Mouse (Mus musculus) MEL (cell line): Measurements from ENCODE around the gene Lrrc4b. TPM values are rescaled to one million over a fixed set of nuclear protein-coding genes. Genes with fewer than 3 reads are reported as not detected.

Source experiments
- DNase-seq: peaks from one replicate; pipeline ENCODE4 v3.0.0; 2011; ENCODE audit warnings: low read depth, low spot score
- H3K27ac ChIP-seq: 2 replicates; pipeline ENCODE4 v1.5.1; 2012; ENCODE audit warnings: low read depth, mild to moderate bottlenecking, control low read depth, low read length, moderate library complexity; ENCODE audit not compliant: control insufficient read depth
- H3K27me3 ChIP-seq, 2 experiments: fragments of 150-350 bp in 1 of 2; sonication (generic) in 1 of 2; 2 replicates each; pipeline ENCODE4 v1.6.1; 2012; ENCODE audit warnings: low read length in 2 of 2, mild to moderate bottlenecking in 2 of 2, improper control_type of control experiment in 1 of 2, moderate library complexity in 1 of 2; ENCODE audit not compliant: insufficient read depth in 2 of 2, control insufficient read depth in 1 of 2
- H3K36me3 ChIP-seq, 2 experiments: 2 replicates each; pipeline ENCODE4 v1.6.1; 2012 to 2014; ENCODE audit warnings: low read length in 2 of 2, improper control_type of control experiment in 1 of 2, inconsistent platforms in 1 of 2, mild to moderate bottlenecking in 1 of 2; ENCODE audit not compliant: insufficient read depth in 2 of 2, control insufficient read depth in 1 of 2
- H3K4me1 ChIP-seq, 2 experiments: fragments of 150-350 bp in 1 of 2; sonication (generic) in 1 of 2; 2 replicates each; pipeline ENCODE4 v1.6.1; 2012; ENCODE audit warnings: low read length in 2 of 2, improper control_type of control experiment in 1 of 2, mild to moderate bottlenecking in 1 of 2; ENCODE audit not compliant: insufficient read depth in 2 of 2, control insufficient read depth in 1 of 2
- H3K4me3 ChIP-seq, 2 experiments: fragments of 150-350 bp in 1 of 2; sonication (generic) in 1 of 2; 2 replicates each; pipeline ENCODE4 v1.5.1; 2012; ENCODE audit warnings: low read depth in 2 of 2, low read length in 2 of 2, mild to moderate bottlenecking in 2 of 2, moderate library complexity in 2 of 2, control low read depth in 1 of 2, improper control_type of control experiment in 1 of 2; ENCODE audit not compliant: control insufficient read depth in 1 of 2, insufficient read depth in 1 of 2
- H3K79me2 ChIP-seq: 2 replicates; pipeline ENCODE4 v1.6.1; 2012; ENCODE audit warnings: mild to moderate bottlenecking, low read length, moderate library complexity; ENCODE audit not compliant: control insufficient read depth, poor library complexity, insufficient read depth
- H3K9ac ChIP-seq: 2 replicates; pipeline ENCODE4 v1.6.1; 2012; ENCODE audit warnings: low read depth, mild to moderate bottlenecking, control low read depth, low read length, moderate library complexity; ENCODE audit not compliant: control insufficient read depth, poor library complexity, severe bottlenecking
- H3K9me3 ChIP-seq: fragments of 150-350 bp; sonication (generic); replicated peaks from 2 replicates; pipeline ENCODE4 v1.6.1; 2012; ENCODE audit warnings: mild to moderate bottlenecking, low read length, improper control_type of control experiment, moderate library complexity; ENCODE audit not compliant: insufficient read depth
- BHLHE40 ChIP-seq: IDR thresholded peaks from 2 replicates; pipeline ENCODE4 v1.6.1; 2012; ENCODE audit warnings: low read depth, mild to moderate bottlenecking, inconsistent platforms, low read length, improper control_type of control experiment, borderline replicate concordance
- CHD1 ChIP-seq: IDR thresholded peaks from 2 replicates; pipeline ENCODE4 v1.6.1; 2012; ENCODE audit warnings: low read depth, mild to moderate bottlenecking, inconsistent platforms, low read length, improper control_type of control experiment
- CHD2 ChIP-seq: IDR thresholded peaks from 2 replicates; pipeline ENCODE4 v1.6.1; 2011; ENCODE audit warnings: low read length, improper control_type of control experiment
- CTCF ChIP-seq, 3 experiments: IDR thresholded peaks in 2 of 3; conservative IDR thresholded peaks in 1 of 3; 2 replicates each; pipeline ENCODE4 v1.5.1; 2011 to 2012; ENCODE audit warnings: low read length in 3 of 3, low read depth in 2 of 3, mild to moderate bottlenecking in 2 of 3, improper control_type of control experiment in 1 of 3, inconsistent platforms in 1 of 3, mixed read lengths in 1 of 3, moderate library complexity in 1 of 3; ENCODE audit not compliant: control insufficient read depth in 1 of 3, insufficient read depth in 1 of 3, poor library complexity in 1 of 3, severe bottlenecking in 1 of 3
- E2F4 ChIP-seq: IDR thresholded peaks from 2 replicates; pipeline ENCODE4 v1.6.1; 2011; ENCODE audit warnings: low read depth, low read length, improper control_type of control experiment, borderline replicate concordance
- ELF1 ChIP-seq: IDR thresholded peaks from 2 replicates; pipeline ENCODE4 v1.6.1; 2014; ENCODE audit warnings: low read depth, mild to moderate bottlenecking, inconsistent platforms, low read length, improper control_type of control experiment, moderate library complexity
- EP300 ChIP-seq, 2 experiments: IDR thresholded peaks; 2 replicates each; pipeline ENCODE4 v1.6.1; 2011; ENCODE audit warnings: improper control_type of control experiment in 2 of 2, low read length in 2 of 2, low read depth in 1 of 2, mild to moderate bottlenecking in 1 of 2
- GABPA ChIP-seq: IDR thresholded peaks from 2 replicates; pipeline ENCODE4 v1.6.1; 2012; ENCODE audit warnings: low read depth, mild to moderate bottlenecking, inconsistent platforms, low read length, improper control_type of control experiment, moderate library complexity
- GATA1 ChIP-seq: IDR thresholded peaks from 2 replicates; pipeline ENCODE4 v1.6.1; 2011; ENCODE audit warnings: low read depth, low read length, improper control_type of control experiment
- HCFC1 ChIP-seq: IDR thresholded peaks from 2 replicates; pipeline ENCODE4 v1.6.1; 2012; ENCODE audit warnings: low read depth, mild to moderate bottlenecking, inconsistent platforms, low read length, improper control_type of control experiment, moderate library complexity
- JUND ChIP-seq: IDR thresholded peaks from 2 replicates; pipeline ENCODE4 v1.6.1; 2011; ENCODE audit warnings: low read depth, mild to moderate bottlenecking, improper control_type of control experiment, low read length
- KAT2A ChIP-seq: conservative IDR thresholded peaks from 2 replicates; pipeline ENCODE4 v1.6.1; 2012; ENCODE audit warnings: low read depth, low read length, improper control_type of control experiment, inconsistent platforms
- MAFK ChIP-seq: IDR thresholded peaks from 2 replicates; pipeline ENCODE4 v1.6.1; 2011; ENCODE audit warnings: low read depth, mild to moderate bottlenecking, low read length, improper control_type of control experiment, borderline replicate concordance
- MAX ChIP-seq: IDR thresholded peaks from 2 replicates; pipeline ENCODE4 v1.6.1; 2011; ENCODE audit warnings: low read length, improper control_type of control experiment
- MAZ ChIP-seq: IDR thresholded peaks from 2 replicates; pipeline ENCODE4 v1.6.1; 2012; ENCODE audit warnings: low read depth, mild to moderate bottlenecking, inconsistent platforms, low read length, improper control_type of control experiment
- MEF2A ChIP-seq: IDR thresholded peaks from 2 replicates; pipeline ENCODE4 v1.6.1; 2014; ENCODE audit warnings: low read depth, mild to moderate bottlenecking, inconsistent platforms, low read length, improper control_type of control experiment; ENCODE audit not compliant: poor library complexity, insufficient replicate concordance, severe bottlenecking; ENCODE audit errors: extremely low read depth
- MXI1 ChIP-seq: IDR thresholded peaks from 2 replicates; pipeline ENCODE4 v1.6.1; 2011; ENCODE audit warnings: mild to moderate bottlenecking, low read depth, low read length, improper control_type of control experiment
- NRF1 ChIP-seq: IDR thresholded peaks from 2 replicates; pipeline ENCODE4 v1.6.1; 2014; ENCODE audit warnings: low read depth, mild to moderate bottlenecking, inconsistent platforms, low read length, improper control_type of control experiment, moderate library complexity; ENCODE audit not compliant: poor library complexity, insufficient read depth, severe bottlenecking
- POLR2A ChIP-seq, 2 experiments: IDR thresholded peaks; 2 replicates each; pipeline ENCODE4 v1.6.1; 2011 to 2012; ENCODE audit warnings: low read length in 2 of 2, mild to moderate bottlenecking in 2 of 2, control low read depth in 1 of 2, improper control_type of control experiment in 1 of 2, low read depth in 1 of 2, moderate library complexity in 1 of 2; ENCODE audit not compliant: control insufficient read depth in 1 of 2, insufficient read depth in 1 of 2, poor library complexity in 1 of 2
- SIN3A ChIP-seq: IDR thresholded peaks from 2 replicates; pipeline ENCODE4 v1.6.1; 2012; ENCODE audit warnings: low read length, improper control_type of control experiment, inconsistent platforms
- SMC3 ChIP-seq: IDR thresholded peaks from 2 replicates; pipeline ENCODE4 v1.6.1; 2011; ENCODE audit warnings: low read depth, low read length, improper control_type of control experiment
- TAL1 ChIP-seq: IDR thresholded peaks from 2 replicates; pipeline ENCODE4 v1.6.1; 2012; ENCODE audit warnings: mild to moderate bottlenecking, inconsistent platforms, low read length, moderate library complexity, mixed read lengths
- TBP ChIP-seq: IDR thresholded peaks from 2 replicates; pipeline ENCODE4 v1.8.0; 2011; ENCODE audit warnings: low read depth, low read length, improper control_type of control experiment
- UBTF ChIP-seq: IDR thresholded peaks from 2 replicates; pipeline ENCODE4 v1.6.1; 2012; ENCODE audit warnings: low read depth, mild to moderate bottlenecking, inconsistent platforms, low read length, improper control_type of control experiment, moderate library complexity, borderline replicate concordance; ENCODE audit not compliant: insufficient read depth
- USF1 ChIP-seq: IDR thresholded peaks from 2 replicates; pipeline ENCODE4 v1.6.1; 2014; ENCODE audit warnings: low read depth, mild to moderate bottlenecking, inconsistent platforms, low read length, improper control_type of control experiment, moderate library complexity
- ZC3H11A ChIP-seq: IDR thresholded peaks from 2 replicates; pipeline ENCODE4 v1.6.1; 2012; ENCODE audit warnings: low read depth, mild to moderate bottlenecking, inconsistent platforms, low read length, improper control_type of control experiment
- ZKSCAN1 ChIP-seq: IDR thresholded peaks from 2 replicates; pipeline ENCODE4 v1.6.1; 2012; ENCODE audit warnings: low read depth, mild to moderate bottlenecking, inconsistent platforms, low read length, improper control_type of control experiment, moderate library complexity
- ZMIZ1 ChIP-seq: IDR thresholded peaks from 2 replicates; pipeline ENCODE4 v1.6.1; 2012; ENCODE audit warnings: low read depth, mild to moderate bottlenecking, inconsistent platforms, low read length, improper control_type of control experiment, moderate library complexity
- ZNF384 ChIP-seq: IDR thresholded peaks from 2 replicates; pipeline ENCODE4 v1.6.1; 2012; ENCODE audit warnings: low read depth, mild to moderate bottlenecking, inconsistent platforms, low read length, improper control_type of control experiment
- polyA plus RNA-seq, 2 experiments: library from polyadenylated mRNA; stranded (reverse) in 1 of 2; unstranded in 1 of 2; fragments of >175 nt in 1 of 2; fragments of >200 nt in 1 of 2; gene quantifications; 2 replicates each; pipeline versions ENCODE4 v1.2.1 to v1.2.4; 2012; ENCODE audit warnings: low replicate concordance in 2 of 2, low read depth in 1 of 2; ENCODE audit not compliant: insufficient read length in 2 of 2, insufficient read depth in 1 of 2, missing spikeins in 1 of 2
- total RNA-seq: library from RNA; depleted of rRNA; stranded (reverse); fragments of 300-350 nt; gene quantifications from 2 replicates; pipeline ENCODE4 v1.2.3, GENCODE M21; 2012

Gene Lrrc4b
- total and polyA plus RNA-seq, 3 experiments, result 0.58 to 4.4 TPM; not detected in 1

DNA sequence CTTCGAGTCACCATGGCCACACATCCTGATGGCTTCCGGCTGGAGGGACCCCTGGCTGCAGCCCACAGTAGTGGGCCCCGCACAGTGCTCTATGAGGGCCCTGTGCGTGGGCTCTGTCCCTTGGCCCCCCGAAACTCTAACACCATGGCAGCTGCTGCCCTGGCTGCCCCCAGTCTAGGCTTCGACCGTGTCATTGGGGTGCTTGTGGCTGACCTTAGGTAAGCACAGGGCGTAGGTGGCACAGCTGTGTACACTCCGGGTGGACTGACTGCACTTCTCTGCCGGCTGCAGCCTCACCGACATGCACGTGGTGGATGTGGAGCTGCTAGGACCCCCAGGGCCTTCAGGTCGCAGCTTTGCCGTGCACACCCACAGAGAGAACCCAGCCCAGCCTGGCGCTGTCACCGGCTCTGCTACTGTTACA, 38.1 kb downstream of the Lrrc4b start:
- no peak for DNase-seq
- no peaks in the 10 kb centered on the region for H3K36me3 ChIP-seq
- TF ChIP-seq CTCF (IDR thresholded peaks at IDR 0.05 in 2 of 3, conservative IDR thresholded peaks at IDR 0.05 in 1 of 3; ENCODE audit: control insufficient read depth in 1 of 3, insufficient read depth in 1 of 3, low read depth in 2 of 3, low read length in 3 of 3, poor library complexity in 1 of 3, severe bottlenecking in 1 of 3) (no peak), HCFC1 (no peak), JUND (no peak), MAZ (no peak), CHD1 (no peak), ZNF384 (no peak), KAT2A (no peak), CHD2 (no peak), SMC3 (no peak)
- peaks cover 3% of the 10 kb centered on the region for H3K79me2 ChIP-seq
- no peaks in the 10 kb centered on the region for H3K27me3 ChIP-seq
- H3K9me3 ChIP-seq, result no peaks in the 10 kb centered on the region
- H3K27ac ChIP-seq, result no peak overlapping the region
- no peak overlapping the region for H3K4me3 ChIP-seq
- peaks cover 0 to 13% of the 10 kb centered on the region in 2 experiments; a peak in 2 of 4 replicates for H3K4me1 ChIP-seq
- H3K9ac ChIP-seq, result no peak overlapping the region

DNA sequence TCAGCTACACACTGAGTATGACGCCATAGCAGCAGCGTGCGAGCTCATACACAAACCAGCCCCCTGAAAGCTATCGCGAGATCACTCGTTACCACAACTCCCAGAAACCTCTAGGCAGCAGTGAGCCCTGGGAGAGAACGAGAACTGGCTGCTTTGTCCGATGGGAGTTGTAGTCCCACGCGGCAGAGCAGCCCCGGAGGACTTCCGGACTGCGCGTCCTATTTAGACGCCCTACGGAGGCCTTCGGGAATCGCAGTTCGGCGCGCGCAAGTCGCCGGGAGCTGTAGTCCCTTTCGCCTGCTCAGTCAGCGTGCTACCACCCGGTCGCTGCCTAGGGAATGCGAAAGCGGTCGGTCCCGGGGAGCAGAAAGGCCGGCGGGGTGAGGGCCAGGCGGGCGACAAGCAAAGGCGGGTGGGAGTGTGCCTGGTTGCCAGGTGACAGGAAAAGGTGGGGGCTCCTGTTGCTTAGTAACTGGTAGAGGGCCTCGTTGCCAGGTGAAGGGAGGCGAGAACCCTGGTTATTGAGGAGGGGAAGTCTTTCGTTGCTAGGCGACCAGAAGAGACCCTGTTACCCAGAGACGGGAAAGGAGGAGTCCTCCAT, 39.1 kb downstream of the Lrrc4b start, which contains the start of gene Josd2:
Josd2 (plus strand) TSS at position 170 of the 601 bp plus-strand sequence.
- DNase-seq, result peak; percentile 99
- H3K9ac ChIP-seq, result peak within 1 kb of the TSS; percentile 74
- H3K9me3 ChIP-seq, result no peaks in the 10 kb centered on the region
- peak within 1 kb of the TSS; percentile 58 to 76 for H3K4me3 ChIP-seq
- H3K27ac ChIP-seq, result peak within 1 kb of the TSS; percentile 25; the same call in 1 of the 2 replicates
- H3K36me3 ChIP-seq, result no peaks in the 10 kb centered on the region
- peaks cover 3% of the 10 kb centered on the region for H3K79me2 ChIP-seq
- H3K4me1 ChIP-seq, result peaks cover 0 to 13% of the 10 kb centered on the region in 2 experiments; a peak in 2 of 4 replicates
- no peaks in the 10 kb centered on the region for H3K27me3 ChIP-seq
- peak; percentile 84 for TF ChIP-seq MXI1
- TF ChIP-seq CHD2, result peak; percentile 97
- no peak; the same call in 1 of the 2 replicates for TF ChIP-seq MAX
- peak; percentile 64 for TF ChIP-seq NRF1
- TF ChIP-seq USF1, result peak; percentile 18; the same call in 1 of the 2 replicates
- TF ChIP-seq TBP, result peak; percentile 81
- no peak for TF ChIP-seq JUND
- TF ChIP-seq BHLHE40, result no peak
- no peak for TF ChIP-seq ZNF384
- peak; percentile 96 for TF ChIP-seq SIN3A
- peak; percentile 92 for TF ChIP-seq MAZ
- no peak for TF ChIP-seq ZC3H11A
- peak; percentile 99 for TF ChIP-seq ELF1
- no peak for TF ChIP-seq SMC3
- no peak for TF ChIP-seq MEF2A
- TF ChIP-seq E2F4, result no peak
- TF ChIP-seq ZKSCAN1, result no peak
- TF ChIP-seq TAL1, result no peak
- TF ChIP-seq GABPA, result no peak; the same call in 1 of the 2 replicates
- no peak for TF ChIP-seq MAFK
- peak; percentile 65 to 81 for TF ChIP-seq POLR2A (IDR thresholded peaks at IDR 0.05; ENCODE audit: control insufficient read depth in 1 of 2, insufficient read depth in 1 of 2, low read depth in 1 of 2, low read length in 2 of 2, poor library complexity in 1 of 2)
- TF ChIP-seq ZMIZ1, result 0 out of 2 replicates have a peak, but pooled peaks have one; percentile 64
- TF ChIP-seq UBTF, result no peak
- TF ChIP-seq GATA1, result no peak
- TF ChIP-seq EP300 (IDR thresholded peaks at IDR 0.05; ENCODE audit: low read depth in 1 of 2, low read length in 2 of 2), result no peak
- TF ChIP-seq CHD1, result no peak
- TF ChIP-seq CTCF (IDR thresholded peaks at IDR 0.05 in 2 of 3, conservative IDR thresholded peaks at IDR 0.05 in 1 of 3; ENCODE audit: control insufficient read depth in 1 of 3, insufficient read depth in 1 of 3, low read depth in 2 of 3, low read length in 3 of 3, poor library complexity in 1 of 3, severe bottlenecking in 1 of 3), result no peak
- peak; percentile 98 for TF ChIP-seq HCFC1
